Mouse (Mus musculus) MEL (cell line): ENCODE data around the gene Appbp2.

Experiments used
- CTCF ChIP-seq, 3 experiments: IDR thresholded peaks in 2 of 3; conservative IDR thresholded peaks in 1 of 3; 2 replicates each; pipeline ENCODE4 v1.5.1; 2011 to 2012; ENCODE audit warnings: low read length in 3 of 3, low read depth in 2 of 3, mild to moderate bottlenecking in 2 of 3, improper control_type of control experiment in 1 of 3, inconsistent platforms in 1 of 3, mixed read lengths in 1 of 3, moderate library complexity in 1 of 3; ENCODE audit not compliant: control insufficient read depth in 1 of 3, insufficient read depth in 1 of 3, poor library complexity in 1 of 3, severe bottlenecking in 1 of 3
- E2F4 ChIP-seq: IDR thresholded peaks from 2 replicates; pipeline ENCODE4 v1.6.1; 2011; ENCODE audit warnings: low read depth, low read length, improper control_type of control experiment, borderline replicate concordance
- EP300 ChIP-seq, 2 experiments: IDR thresholded peaks; 2 replicates each; pipeline ENCODE4 v1.6.1; 2011; ENCODE audit warnings: improper control_type of control experiment in 2 of 2, low read length in 2 of 2, low read depth in 1 of 2, mild to moderate bottlenecking in 1 of 2
- MAX ChIP-seq: IDR thresholded peaks from 2 replicates; pipeline ENCODE4 v1.6.1; 2011; ENCODE audit warnings: low read length, improper control_type of control experiment
- MAZ ChIP-seq: IDR thresholded peaks from 2 replicates; pipeline ENCODE4 v1.6.1; 2012; ENCODE audit warnings: low read depth, mild to moderate bottlenecking, inconsistent platforms, low read length, improper control_type of control experiment
- NELFE ChIP-seq: IDR thresholded peaks from 2 replicates; pipeline ENCODE4 v1.6.1; 2011; ENCODE audit warnings: low read depth, low read length, improper control_type of control experiment
- NRF1 ChIP-seq: IDR thresholded peaks from 2 replicates; pipeline ENCODE4 v1.6.1; 2014; ENCODE audit warnings: low read depth, mild to moderate bottlenecking, inconsistent platforms, low read length, improper control_type of control experiment, moderate library complexity; ENCODE audit not compliant: poor library complexity, insufficient read depth, severe bottlenecking
- POLR2AphosphoS2 ChIP-seq: IDR thresholded peaks from 2 replicates; pipeline ENCODE4 v1.6.1; 2011; ENCODE audit warnings: low read length, improper control_type of control experiment
- SIN3A ChIP-seq: IDR thresholded peaks from 2 replicates; pipeline ENCODE4 v1.6.1; 2012; ENCODE audit warnings: low read length, improper control_type of control experiment, inconsistent platforms
- TBP ChIP-seq: IDR thresholded peaks from 2 replicates; pipeline ENCODE4 v1.8.0; 2011; ENCODE audit warnings: low read depth, low read length, improper control_type of control experiment

DNA sequence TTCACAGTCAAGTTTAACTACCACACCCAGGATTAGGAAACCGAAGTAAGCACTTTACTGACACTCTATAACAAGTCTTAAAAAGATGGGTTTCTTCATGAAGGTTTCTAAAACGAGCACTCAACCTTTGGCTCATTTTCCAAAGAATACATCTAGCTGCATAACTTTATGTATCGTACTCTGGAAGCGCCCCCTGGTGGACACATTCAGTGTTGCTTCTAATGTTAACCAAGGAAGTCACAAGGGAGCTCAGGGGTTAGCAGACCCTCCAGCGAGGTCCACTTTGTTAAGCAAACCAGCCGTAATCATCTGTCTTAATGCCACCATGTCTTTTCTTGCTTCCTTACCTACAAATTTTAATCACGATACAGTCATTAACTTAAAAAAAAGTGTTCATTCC is 26.3 kb upstream of the Appbp2 start:
- TF ChIP-seq CTCF (IDR thresholded peaks at IDR 0.05 in 2 of 3, conservative IDR thresholded peaks at IDR 0.05 in 1 of 3; ENCODE audit: control insufficient read depth in 1 of 3, insufficient read depth in 1 of 3, low read depth in 2 of 3, low read length in 3 of 3, poor library complexity in 1 of 3, severe bottlenecking in 1 of 3), result peak; percentile 65 to 94 (median 68)
- TF ChIP-seq NRF1, result no peak
- TF ChIP-seq POLR2AphosphoS2, result no peak
- no peak for TF ChIP-seq TBP
- no peak for TF ChIP-seq SIN3A
- no peak for TF ChIP-seq EP300 (IDR thresholded peaks at IDR 0.05; ENCODE audit: low read depth in 1 of 2, low read length in 2 of 2)
- TF ChIP-seq MAZ, result no peak
- TF ChIP-seq E2F4, result no peak
- TF ChIP-seq MAX, result no peak
- TF ChIP-seq NELFE, result no peak
